Mouse (Mus musculus) A20 (cell line): Measurements from ENCODE around the gene Megf8.
"Not testable (repeated sequence)": the region's sequence is repeated elsewhere in the genome, so short reads cannot be mapped to it uniquely, and the experiment has no call there.

Source experiments
- DNase-seq: peaks from one replicate; pipeline ENCODE4 v3.0.0-alpha.2; 2011; ENCODE audit warnings: low read depth, low spot score

Gene Megf8

GRCm38 (mm10) chr7:25296945-25297453, 20.0 kb upstream of the Megf8 start:
- DNase-seq, result peak; percentile 84

GRCm38 (mm10) chr7:25297454-25298325, 19.3 kb upstream of the Megf8 start, which contains the start of gene Pafah1b3:
TSS of gene Pafah1b3 (minus strand) at chr7:25297986.
- DNase-seq, result peak; percentile 96

- DNase-seq, result peak; percentile 51
Measured at GRCm38 (mm10) chr7:25301063-25301462, 15.9 kb upstream of the Megf8 start, which contains the start of gene Prr19. TSS of gene Prr19 (plus strand) at chr7:25301411.

- DNase-seq, result no peak
Measured at GRCm38 (mm10) chr7:25303003-25303684, 13.8 kb upstream of the Megf8 start.

- DNase-seq, result no peak
Measured at GRCm38 (mm10) chr7:25303685-25304006, 13.3 kb upstream of the Megf8 start.

GRCm38 (mm10) chr7:25305481-25305880, 11.5 kb upstream of the Megf8 start:
- DNase-seq, result no peak

- DNase-seq, result no peak
Measured at GRCm38 (mm10) chr7:25305956-25306613, 10.9 kb upstream of the Megf8 start, which contains the start of gene Tmem145. TSS of gene Tmem145 (plus strand) at chr7:25306106.

- no peak for DNase-seq
Measured at GRCm38 (mm10) chr7:25306614-25306996, 10.4 kb upstream of the Megf8 start.

GRCm38 (mm10) chr7:25308702-25309318, 8.2 kb upstream of the Megf8 start:
- no peak for DNase-seq

GRCm38 (mm10) chr7:25309425-25309824, 7.5 kb upstream of the Megf8 start:
- DNase-seq, result no peak

- no peak for DNase-seq
Measured at GRCm38 (mm10) chr7:25311193-25311592, 5.8 kb upstream of the Megf8 start.

- DNase-seq, result no peak
Measured at GRCm38 (mm10) chr7:25313325-25313724, 3.6 kb upstream of the Megf8 start.

- DNase-seq, result no peak
Measured at GRCm38 (mm10) chr7:25314606-25315305, 2.2 kb upstream of the Megf8 start.

GRCm38 (mm10) chr7:25315306-25316041, 1.5 kb upstream of the Megf8 start:
- DNase-seq, result no peak

GRCm38 (mm10) chr7:25317446-25317999, 559 bp downstream of the Megf8 start:
- no peak for DNase-seq

- no peak for DNase-seq
Measured at GRCm38 (mm10) chr7:25322058-25322484, 5.1 kb downstream of the Megf8 start.

GRCm38 (mm10) chr7:25323219-25323618, 6.3 kb downstream of the Megf8 start:
- DNase-seq, result no peak

GRCm38 (mm10) chr7:25325431-25325830, 8.5 kb downstream of the Megf8 start:
- DNase-seq, result not testable (repeated sequence)

GRCm38 (mm10) chr7:25326233-25326632, 9.3 kb downstream of the Megf8 start:
- DNase-seq, result no peak
